Mouse (Mus musculus) adrenal gland, postnatal 4 days (tissue): ENCODE measurements around the gene Zfp692. TPM values are rescaled to one million over a fixed set of nuclear protein-coding genes. Genes with fewer than 3 reads are reported as not detected.
"Not testable (repeated sequence)": the region's sequence is repeated elsewhere in the genome, so short reads cannot be mapped to it uniquely, and the experiment has no call there.

ENCODE experiments used
- DNase-seq, 2 experiments: peaks; one replicate each; pipeline ENCODE4 v3.0.0; 2021 to 2022; ENCODE audit warnings: low spot score in 2 of 2, mixed read lengths in 2 of 2
- total RNA-seq, 2 experiments: library from RNA; stranded (reverse); gene quantifications; 2 replicates each; pipeline ENCODE4 v1.2.3; 2021

Zfp692 gene
- total RNA-seq, 2 experiments from 2014 or later, result 13.4 to 15.0 TPM

DNA sequence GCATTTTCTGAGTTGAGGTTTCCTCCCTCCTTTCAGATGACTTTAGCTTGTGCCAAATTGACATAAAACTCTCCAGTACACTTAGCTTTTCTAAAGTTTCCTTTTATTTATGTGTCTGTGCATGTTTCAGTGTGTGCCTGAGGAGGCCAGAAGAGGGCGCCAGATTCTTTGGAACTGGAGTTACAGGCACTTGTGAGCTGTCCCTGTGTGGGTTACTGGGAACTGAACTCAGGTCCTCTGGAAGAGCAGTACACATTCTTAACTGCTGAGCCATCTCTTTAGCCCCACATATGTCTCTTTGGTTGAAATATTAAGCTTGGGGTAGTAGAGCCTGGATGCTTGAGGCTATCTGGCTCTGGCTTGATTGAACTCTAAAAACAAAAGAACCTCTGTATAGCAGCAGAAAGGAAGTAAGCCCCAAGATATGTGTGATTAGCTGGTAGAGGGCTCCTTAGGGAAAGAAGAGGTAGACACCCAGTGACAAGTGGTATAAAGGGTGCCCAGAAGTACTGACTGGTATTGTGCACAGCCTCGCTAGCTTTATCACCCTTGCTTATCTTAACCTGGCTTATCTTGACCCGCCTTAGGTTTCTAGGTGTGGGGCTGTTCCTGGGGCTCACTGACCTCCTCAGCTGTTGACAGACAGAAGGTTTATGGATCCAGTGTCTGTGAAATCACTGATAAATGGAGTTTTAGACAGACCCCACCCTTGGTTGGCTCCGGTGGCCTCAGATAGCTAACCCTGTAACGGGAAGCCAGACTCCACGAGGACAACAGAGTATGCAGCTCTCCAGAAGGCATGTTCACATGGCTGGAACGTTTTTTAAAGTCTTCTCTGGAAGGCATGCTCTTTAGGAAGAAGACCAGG, 46.0 kb downstream of the Zfp692 start:
- DNase-seq, result no peak

DNA sequence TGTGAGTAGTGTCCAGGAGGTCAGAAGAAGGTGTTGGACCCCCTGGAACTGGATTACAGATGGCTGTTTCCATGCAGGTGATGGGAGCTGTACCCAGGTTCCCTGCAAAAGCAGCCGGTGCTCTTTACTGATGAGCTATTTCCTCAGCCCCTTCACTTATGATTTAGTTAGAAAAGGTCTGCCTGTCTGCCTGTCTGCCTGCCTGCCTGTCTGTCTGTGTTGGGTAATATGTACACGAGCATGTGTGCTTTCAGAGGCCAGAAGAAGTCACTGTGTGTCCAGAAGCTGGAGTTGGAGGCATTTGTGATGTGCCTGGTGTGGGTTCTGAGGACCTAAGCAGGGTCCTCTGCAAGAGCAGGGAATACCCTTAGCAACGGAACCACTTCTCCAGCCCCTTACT, 46.8 kb downstream of the Zfp692 start:
- DNase-seq, result no peak

DNA sequence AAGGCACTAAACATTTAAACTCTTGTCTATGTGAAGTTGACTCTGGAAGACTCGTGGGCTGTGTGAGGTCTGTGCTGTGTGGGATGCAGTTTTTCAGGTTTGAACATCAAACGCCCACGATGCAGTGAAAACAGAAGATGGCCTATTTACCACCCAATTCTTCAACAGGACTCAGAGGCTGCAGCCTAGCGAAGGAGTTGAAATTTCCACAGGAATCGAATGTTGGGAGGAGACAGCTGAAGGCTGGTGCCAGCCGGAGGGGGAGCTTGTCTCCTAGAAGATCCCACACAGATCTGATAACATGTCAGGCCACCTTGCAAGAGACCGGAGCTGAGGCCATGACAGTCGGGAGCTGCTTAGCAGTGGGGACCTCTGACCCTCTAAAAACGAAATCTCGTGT, 47.6 kb downstream of the Zfp692 start:
- no peak for DNase-seq

DNA sequence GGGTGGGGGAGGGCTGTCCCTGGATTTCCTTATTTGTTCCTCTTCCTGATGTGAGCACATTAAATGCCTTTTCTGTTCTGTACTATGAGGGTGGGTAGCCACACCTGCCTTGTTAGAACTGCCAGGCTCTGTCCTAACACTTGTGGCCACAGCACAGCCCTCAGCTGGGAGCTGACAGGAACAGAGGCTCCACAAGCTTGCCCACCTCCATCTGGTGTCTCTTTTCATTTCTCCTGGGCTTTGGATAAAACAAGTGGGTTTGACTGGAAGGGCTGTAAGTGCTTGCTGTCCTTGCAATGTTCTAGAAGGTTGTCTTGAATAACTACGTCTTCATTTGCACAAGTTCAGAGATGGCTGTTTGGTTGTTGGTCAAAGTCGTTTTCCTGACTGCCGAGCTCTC, 48.1 kb downstream of the Zfp692 start:
- no peak for DNase-seq

DNA sequence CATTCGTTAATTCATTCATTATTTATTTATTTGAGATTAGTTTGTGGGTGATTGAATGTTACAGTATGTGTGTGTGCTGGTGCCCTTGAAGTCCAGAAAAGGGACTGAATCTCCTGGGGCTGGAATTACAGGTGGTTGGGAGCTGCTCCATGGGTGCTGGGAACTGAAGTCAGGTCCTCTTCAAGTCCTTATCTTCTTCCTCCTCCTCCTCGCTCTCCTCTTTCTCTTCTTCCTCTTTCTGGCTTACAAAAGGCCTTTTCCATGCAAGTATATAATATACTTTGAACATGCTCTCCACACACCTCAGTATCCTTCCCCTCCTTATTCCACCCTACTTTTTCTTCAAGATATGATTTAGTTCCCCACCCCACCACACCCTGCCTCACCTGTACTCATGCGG, 50.2 kb downstream of the Zfp692 start:
- no peak for DNase-seq

DNA sequence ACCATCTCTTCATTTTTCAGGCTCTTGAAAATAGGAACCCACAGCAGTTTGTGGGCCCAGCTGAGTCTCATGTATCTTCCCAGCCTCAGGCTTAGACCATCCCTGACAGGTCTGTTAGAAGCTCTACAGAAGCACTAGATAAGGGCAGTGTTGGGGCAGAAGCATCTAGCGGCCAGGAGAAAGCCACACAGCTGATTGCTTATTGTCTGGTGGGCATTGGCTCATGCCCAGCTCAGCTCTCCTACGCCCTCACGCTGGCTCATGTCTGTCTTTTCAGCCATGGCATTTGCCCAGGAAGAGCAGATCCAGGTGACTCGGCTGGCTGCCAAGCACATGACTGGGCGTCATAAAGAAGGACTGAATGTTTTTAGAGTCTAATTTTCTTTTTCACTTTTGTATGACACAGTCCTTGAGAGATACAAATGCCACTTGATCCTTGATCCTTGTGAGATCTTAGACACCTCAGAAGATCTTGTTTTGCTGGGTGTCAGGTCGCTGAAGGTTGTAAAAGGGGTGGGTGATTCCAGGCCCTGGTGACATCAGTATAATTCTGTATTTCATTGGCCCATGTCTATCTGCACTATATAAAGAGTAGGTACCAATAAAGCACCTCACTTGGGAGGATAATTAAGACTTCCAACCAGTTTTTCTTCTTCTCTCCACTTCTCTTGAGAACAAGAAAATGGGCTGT, 51.1 kb downstream of the Zfp692 start:
- DNase-seq, result no peak

DNA sequence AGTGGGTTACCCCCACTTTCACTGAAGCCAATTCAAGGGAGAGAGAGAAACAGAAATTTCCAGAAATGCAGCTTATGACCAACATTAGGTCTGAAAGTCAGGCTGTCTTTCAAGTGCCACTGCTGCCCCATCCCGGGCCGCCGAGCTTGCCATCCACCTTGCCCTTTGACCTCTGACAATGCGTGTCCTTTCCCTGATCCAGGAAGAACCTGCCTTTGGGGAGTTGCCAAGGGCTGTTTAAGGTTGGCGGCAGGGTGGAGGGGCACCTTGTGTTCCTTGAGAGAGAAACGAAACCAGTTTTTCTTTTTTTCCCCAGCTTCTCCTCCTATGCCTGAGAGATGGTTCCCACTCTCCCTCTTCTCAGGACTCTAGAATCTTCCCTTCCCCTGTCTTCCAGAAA, 55.7 kb downstream of the Zfp692 start:
- not testable (repeated sequence) for DNase-seq

Other genes starting within 250 kb of the Zfp692 start
- gene Gm12248, start 213.9 kb upstream of the Zfp692 start, total RNA-seq, result under 1 TPM; 0.20 TPM
- 10 to 100 TPM; 56.0 to 57.3 TPM for gene Cnot8, start 202.9 kb upstream of the Zfp692 start, total RNA-seq
- 10 to 100 TPM; 19.9 to 26.3 TPM for gene Gemin5, start 138.5 kb upstream of the Zfp692 start, total RNA-seq
- 10 to 100 TPM; 68.2 to 74.2 TPM for gene Mrpl22, start 135.4 kb upstream of the Zfp692 start, total RNA-seq
- 10 to 100 TPM in 1 of 2 experiments, 1 to 10 TPM in 1; 9.8 to 15.3 TPM for gene Igtp, start 107.5 kb upstream of the Zfp692 start, total RNA-seq
- 10 to 100 TPM; 10.7 to 14.4 TPM for gene Irgm2, start 107.5 kb upstream of the Zfp692 start, total RNA-seq
- under 1 TPM; 0.28 to 0.85 TPM for gene 4930438A08Rik, start 32.3 kb upstream of the Zfp692 start, total RNA-seq
- gene Zfp672, start 23.3 kb downstream of the Zfp692 start, total RNA-seq, result 10 to 100 TPM; 45.8 to 49.7 TPM
- gene Sh3bp5l, start 23.7 kb downstream of the Zfp692 start, total RNA-seq, result 10 to 100 TPM; 47.4 to 54.1 TPM
- not detected for gene Lypd8, start 72.0 kb downstream of the Zfp692 start, total RNA-seq
- not detected for gene 1810065E05Rik, start 114.0 kb downstream of the Zfp692 start, total RNA-seq
- gene Gm12253, start 125.5 kb downstream of the Zfp692 start, total RNA-seq, result not detected
- not detected for gene Lypd9, start 145.9 kb downstream of the Zfp692 start, total RNA-seq
- gene Olfr30, start 155.2 kb downstream of the Zfp692 start, total RNA-seq, result not detected
- gene Olfr332, start 185.5 kb downstream of the Zfp692 start, total RNA-seq, result not detected
- not detected for gene Olfr331, start 195.5 kb downstream of the Zfp692 start, total RNA-seq
- gene Olfr330, start 227.8 kb downstream of the Zfp692 start, total RNA-seq, result 1 to 10 TPM; 1.1 to 1.4 TPM
- 1 to 10 TPM in 1 of 2 experiments, under 1 TPM in 1; 0.45 to 1.0 TPM for gene Olfr329-ps, start 239.4 kb downstream of the Zfp692 start, total RNA-seq
- under 1 TPM; 0.28 to 0.45 TPM for gene Olfr328, start 248.6 kb downstream of the Zfp692 start, total RNA-seq